Mouse (Mus musculus) CD4-positive naive resting alpha-beta T cell, adult 57 days (primary cell): ENCODE data around the gene Phc2. TPM values are rescaled to one million over a fixed set of nuclear protein-coding genes. Genes with fewer than 3 reads are reported as not detected.

Experiments
- total RNA-seq: library from RNA; stranded (reverse); gene quantifications from one replicate; pipeline ENCODE4 v1.2.4, GENCODE M21; 2023

Phc2 gene
- 88.5 TPM for total RNA-seq

DNA sequence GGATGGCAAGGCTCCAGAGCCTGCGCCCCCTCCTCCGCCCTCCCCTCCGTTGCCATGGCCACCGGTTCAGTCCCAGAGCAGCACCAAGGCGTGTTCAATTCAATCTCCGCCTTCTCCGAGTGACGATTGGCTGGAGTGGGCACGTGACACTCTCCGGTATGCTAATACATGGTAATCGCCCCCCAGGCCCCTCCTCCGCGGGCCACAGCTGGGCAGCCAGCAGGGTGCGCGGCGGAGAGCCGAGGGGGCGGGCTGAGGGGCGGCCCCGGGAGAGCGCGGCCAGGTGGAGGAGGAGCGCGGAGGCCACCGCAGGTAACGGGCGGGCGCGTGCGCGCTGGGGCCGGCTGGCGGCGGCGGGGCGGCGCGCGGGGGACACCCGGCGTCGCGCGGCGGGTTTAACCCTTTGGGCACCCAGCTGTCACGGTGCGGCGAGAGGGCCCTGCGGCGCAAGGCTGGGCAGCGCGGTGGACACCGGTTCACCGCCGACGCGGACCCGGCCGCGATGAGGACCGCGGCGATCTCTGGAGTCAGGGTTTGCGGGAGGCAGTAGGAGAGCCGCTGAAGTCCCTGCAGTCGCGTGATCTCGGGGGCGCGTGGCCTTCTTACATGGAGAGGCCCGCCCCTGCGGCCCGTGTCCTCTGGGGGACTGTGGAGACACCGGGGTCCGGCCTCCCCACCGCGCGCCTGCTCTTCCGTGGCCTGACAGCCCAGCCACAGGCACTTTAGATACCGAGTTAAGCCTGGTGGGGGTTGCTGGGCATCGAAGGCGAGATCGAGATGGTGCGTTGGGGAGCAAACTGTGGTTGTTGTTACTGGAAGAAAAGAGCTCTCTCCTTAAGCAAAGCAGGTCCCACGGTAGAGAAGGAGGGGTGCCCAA, at the start of gene Phc2:
Phc2 (plus strand) TSS at position 198 of the 877 bp plus-strand sequence.

DNA sequence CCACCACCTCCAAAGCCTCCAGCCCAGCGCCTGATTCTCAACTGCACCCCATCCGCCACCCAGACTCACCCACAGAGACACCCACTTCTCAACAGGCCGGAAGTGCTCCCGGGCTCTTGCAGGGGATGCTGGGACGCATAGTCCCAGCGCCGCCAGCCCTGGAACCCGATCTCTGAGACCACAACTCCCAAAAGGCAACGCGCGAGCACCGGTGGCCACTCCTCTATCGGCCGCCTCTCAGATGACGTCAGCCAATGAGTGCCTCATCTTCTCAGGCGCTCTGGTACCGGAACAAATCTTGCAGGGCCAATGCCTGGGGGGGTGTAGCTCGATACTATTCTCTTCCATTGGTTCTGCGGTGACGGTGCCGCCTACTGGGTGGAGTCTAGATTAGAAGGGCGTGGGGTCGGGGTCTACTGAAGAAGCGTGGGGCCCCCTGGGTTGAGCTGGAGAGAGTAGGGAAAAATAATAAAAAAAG, 44.5 kb upstream of the Phc2 start, which contains the start of gene Zscan20:
Zscan20 (minus strand) TSS at position 174 of the 478 bp plus-strand sequence.

DNA sequence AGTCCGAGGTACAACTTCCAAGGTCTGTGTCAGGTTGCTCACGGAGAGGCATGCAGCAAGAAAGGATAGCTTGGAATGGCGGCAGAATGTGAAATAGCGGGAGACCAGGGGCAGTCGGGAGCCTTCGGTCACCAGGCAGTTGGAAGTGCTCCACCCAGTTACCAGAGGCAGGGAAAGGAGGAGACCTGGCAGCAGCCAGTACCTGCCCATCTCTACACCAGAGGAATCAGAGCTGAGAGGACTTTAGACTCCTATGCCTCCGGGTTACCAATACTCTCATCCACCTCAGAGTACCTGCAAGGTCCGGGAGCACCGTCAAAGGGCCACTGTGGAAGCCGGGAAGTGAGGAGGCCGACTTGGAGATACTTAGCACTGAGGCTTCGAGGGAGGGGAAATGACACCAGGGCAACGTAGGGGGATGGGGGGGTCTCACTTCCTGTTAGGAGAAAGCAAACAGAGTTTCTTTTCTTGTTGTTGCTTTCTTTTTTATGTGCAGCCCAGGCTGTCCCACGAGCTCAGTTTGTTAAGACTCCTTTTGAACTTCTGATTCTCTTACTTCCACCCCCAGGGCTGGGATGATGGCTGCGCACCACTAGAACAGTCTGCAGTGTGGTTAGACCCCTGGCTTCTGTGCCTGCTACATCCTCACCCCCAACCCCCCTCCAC, 36.1 kb upstream of the Phc2 start, which contains the start of gene Tlr12:
Tlr12 (minus strand) TSS at position 374 of the 666 bp plus-strand sequence.

DNA sequence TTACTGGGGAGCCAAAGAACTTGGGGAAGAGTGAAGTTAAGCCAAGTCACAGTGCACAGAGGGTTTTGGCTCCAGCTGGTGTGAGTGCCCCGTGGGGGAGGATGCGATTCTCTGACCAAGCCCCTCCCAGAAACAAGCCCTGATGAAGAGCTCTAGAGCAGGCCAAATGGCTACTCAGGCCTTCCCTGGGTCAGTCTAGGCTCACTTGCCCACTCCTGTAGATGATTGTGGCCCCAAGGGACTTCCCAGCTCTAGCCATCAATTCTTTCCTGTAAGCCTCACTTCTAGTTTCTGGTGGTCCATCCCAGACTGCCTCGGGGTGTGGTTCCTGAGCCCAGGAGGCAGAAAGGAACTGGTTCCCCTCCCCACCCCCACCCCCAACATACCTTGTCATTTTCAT, 100.6 kb downstream of the Phc2 start, which contains the start of gene A3galt2:
A3galt2 (plus strand) TSS at position 301 of the 400 bp plus-strand sequence.

Other genes starting within 250 kb of the Phc2 start
- gene Zscan20, start 44.6 kb upstream of the Phc2 start, total RNA-seq, result 12.5 TPM
- 2.3 TPM for gene Tlr12, start 36.1 kb upstream of the Phc2 start, total RNA-seq
- 1.9 TPM for gene A3galt2, start 100.7 kb downstream of the Phc2 start, total RNA-seq
- 40.3 TPM for gene Zfp362, start 151.3 kb downstream of the Phc2 start, total RNA-seq
- gene Trim62, start 228.9 kb downstream of the Phc2 start, total RNA-seq, result 6.4 TPM